Mouse (Mus musculus) splenic B cell, adult 2 months (primary cell): ENCODE data around the gene Serinc2.
A peak's percentile ranks its signal among the peaks of the same experiment; 100 is the strongest.

Experiments used
- DNase-seq: peaks from one replicate; pipeline ENCODE4 v3.0.0-alpha.2; 2011; ENCODE audit warnings: low read depth, low spot score
- H3K27me3 ChIP-seq: 2 replicates; pipeline ENCODE4 v1.6.1; 2012; ENCODE audit warnings: mild to moderate bottlenecking, low read length, moderate library complexity, mixed read lengths; ENCODE audit not compliant: control insufficient read depth, poor library complexity, insufficient read depth, severe bottlenecking
- H3K36me3 ChIP-seq: 2 replicates; pipeline ENCODE4 v1.6.1; 2012; ENCODE audit warnings: mild to moderate bottlenecking, low read length, moderate library complexity, mixed read lengths; ENCODE audit not compliant: control insufficient read depth, poor library complexity, insufficient read depth, severe bottlenecking

Serinc2 gene

DNA sequence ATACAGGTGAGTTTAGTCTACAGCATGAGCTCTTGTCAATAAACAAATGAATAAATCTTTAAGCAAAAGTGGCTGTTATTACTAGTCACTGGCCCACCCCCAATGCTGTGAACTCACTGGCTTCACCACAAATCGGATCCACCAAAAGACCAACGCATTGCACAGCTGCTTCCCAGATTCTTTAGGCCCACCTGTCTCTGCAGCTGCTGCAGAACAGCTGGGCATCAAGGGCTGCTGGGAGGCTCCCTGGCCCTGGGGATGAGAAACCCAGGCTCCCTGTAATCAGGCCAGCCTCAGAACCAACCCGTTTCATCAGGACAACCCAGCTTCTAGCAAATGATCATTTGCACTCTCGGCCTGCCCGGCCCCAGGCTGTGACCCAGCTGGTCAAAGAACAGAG is 3.9 kb upstream of the Serinc2 start:
- no peak for DNase-seq
- no peaks in the 10 kb centered on the region for H3K27me3 ChIP-seq

DNA sequence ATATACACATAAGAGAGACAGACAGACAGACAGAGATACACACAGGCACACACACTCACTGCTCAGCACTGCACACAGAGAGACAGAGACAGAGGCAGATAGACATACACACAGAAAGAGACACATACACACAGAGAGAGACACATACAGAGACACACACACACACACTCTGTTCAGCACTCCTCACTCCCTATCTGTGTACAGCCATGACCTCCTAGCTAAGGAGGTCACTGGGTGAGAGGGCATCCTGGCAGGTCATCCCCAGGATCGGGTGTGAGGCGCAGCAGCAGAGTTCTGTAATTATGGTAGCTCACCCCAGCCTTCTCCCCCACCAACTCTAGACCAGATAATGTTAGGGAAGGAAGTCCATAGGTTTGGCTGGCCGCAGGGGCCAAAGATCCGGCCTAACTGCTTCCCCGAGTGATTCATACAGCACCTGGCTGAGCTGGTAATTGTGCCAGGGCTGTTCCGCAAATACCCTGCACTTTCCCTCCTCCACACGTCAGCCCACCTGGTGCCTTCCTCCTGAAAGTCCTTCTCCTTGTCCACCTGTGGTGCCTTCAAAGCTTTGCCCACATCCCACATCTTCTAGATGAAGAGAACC is 2.3 kb downstream of the Serinc2 start:
- no peaks in the 10 kb centered on the region for H3K27me3 ChIP-seq
- no peak for DNase-seq
- H3K36me3 ChIP-seq, result no peaks in the 10 kb centered on the region

More for the DNA sequence above, 3.9 kb upstream of the Serinc2 start:
- no peaks in the 10 kb centered on the region for H3K36me3 ChIP-seq

DNA sequence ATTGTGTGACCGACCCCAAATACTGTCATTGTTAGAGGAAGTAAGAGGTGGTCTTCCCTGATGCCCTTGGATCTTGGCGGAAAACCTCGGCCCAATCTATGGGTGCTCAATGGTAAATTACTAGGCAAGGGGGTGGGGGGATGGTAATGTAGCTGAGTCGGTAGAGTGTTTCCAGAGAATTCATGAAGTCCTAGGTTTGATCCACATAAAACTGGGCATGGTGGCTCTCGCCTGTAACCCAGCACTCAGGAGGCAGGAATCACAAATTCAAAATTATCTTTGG is 3.2 kb downstream of the Serinc2 start:
- no peaks in the 10 kb centered on the region for H3K27me3 ChIP-seq
- DNase-seq, result no peak

DNA sequence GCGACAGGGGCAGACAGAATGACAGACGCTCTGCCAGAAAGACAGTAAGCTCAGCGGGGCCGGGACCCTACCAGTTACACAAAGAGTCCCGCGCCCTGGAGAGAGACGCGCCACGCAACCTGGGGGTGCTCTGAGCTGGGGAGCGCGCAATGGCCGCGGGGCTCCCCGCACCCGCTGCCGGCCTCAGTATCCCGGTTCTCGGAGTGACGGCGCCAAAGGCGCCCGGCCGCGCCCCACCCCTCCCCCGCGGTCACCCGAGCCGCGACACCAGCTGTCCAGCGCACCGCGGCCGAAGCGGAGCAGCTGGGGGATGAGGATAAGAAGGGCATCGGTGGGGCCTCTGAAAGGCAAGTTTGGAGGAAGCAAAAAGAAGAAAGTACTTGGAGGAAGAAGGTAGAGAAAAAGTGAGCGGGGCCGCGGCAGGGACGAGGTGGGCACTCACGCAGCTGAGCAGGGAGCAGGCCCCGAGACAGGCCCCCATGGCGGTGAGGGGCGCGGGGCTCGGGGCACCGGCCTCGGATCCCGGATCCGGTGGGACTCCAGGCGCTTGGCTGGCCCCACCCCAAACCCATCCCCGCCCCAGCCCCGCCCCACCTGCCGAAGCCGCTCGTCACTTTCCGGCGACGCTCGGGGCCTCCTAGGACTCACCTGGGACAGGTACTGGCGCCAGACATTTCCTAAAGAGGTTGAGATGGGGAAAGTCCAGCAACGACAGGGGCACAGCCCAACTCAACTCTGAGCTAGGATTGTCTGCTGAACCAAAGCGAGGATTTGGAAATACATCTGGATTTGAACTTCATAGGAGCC is 3.8 kb downstream of the Serinc2 start:
- DNase-seq, result no peak
- Histone ChIP-seq H3K36me3 (no peaks in the 10 kb centered on the region), H3K27me3 (no peaks in the 10 kb centered on the region)

More for the DNA sequence above, 3.2 kb downstream of the Serinc2 start:
- no peaks in the 10 kb centered on the region for H3K36me3 ChIP-seq

DNA sequence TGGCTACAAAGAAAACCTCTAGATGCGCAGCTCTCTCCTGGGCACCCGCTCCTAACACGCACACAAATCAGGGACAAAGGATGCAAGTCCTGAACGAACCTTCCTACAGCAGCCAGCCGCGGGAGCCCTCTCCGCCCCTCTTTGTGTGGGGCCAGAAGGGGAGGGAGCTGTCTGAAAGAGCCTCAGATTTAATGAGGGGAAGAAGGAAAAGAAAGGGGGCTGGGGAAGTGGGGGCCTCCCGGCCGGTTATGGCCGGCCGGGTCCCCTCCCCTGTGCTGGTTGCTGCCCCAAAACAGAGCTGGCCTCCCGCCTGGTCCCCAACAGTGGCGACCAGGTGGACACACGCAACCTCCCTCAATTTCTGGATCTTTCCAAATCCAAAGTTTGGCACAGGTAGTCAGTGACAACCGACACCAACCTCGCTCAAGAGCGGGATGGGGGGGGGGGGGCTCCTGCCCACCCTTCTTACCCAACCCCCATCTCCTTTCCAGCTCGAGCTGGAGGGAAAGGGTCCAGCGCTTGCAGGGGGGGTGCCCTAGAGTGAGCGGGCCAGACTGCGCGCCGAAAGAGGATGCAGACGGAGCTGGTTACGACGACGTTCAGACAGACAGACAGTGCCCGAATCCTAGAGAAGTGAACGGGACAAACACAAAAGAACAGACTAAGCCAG is 4.5 kb downstream of the Serinc2 start:
- DNase-seq, result no peak
- Histone ChIP-seq H3K36me3 (no peaks in the 10 kb centered on the region), H3K27me3 (no peaks in the 10 kb centered on the region)

DNA sequence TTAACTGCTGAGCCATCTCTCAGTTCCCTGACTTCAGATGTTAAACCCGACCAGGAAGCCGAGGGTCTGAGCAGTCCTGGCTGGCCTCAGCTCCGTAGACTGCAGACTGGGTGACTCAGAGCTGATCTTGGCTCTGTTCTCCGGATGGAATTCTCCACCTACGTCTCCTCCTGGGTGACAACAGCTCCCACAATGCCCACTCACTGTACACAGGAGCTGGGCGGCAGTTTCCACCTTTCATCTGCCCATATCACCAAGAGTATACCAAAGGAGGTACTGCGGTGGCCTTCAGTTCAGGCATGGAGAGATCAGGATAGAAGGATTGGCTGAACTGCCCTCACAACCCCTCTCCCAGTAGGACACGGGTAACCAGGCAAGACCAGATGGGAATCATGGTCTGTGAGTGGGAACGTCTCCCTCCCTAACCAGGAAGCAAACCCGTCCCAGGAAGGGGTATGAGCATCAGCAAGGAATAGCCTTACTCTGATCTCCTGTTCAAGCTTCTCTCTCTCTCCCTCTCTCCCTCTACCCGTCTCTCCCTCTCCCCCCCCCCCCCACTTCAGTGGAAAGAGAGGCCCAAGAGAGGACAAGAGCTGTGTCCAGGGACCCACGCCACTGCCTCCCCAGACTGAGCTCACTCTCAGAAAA is 5.2 kb downstream of the Serinc2 start:
- no peak for DNase-seq
- H3K36me3 ChIP-seq, result no peaks in the 10 kb centered on the region
- no peaks in the 10 kb centered on the region for H3K27me3 ChIP-seq

DNA sequence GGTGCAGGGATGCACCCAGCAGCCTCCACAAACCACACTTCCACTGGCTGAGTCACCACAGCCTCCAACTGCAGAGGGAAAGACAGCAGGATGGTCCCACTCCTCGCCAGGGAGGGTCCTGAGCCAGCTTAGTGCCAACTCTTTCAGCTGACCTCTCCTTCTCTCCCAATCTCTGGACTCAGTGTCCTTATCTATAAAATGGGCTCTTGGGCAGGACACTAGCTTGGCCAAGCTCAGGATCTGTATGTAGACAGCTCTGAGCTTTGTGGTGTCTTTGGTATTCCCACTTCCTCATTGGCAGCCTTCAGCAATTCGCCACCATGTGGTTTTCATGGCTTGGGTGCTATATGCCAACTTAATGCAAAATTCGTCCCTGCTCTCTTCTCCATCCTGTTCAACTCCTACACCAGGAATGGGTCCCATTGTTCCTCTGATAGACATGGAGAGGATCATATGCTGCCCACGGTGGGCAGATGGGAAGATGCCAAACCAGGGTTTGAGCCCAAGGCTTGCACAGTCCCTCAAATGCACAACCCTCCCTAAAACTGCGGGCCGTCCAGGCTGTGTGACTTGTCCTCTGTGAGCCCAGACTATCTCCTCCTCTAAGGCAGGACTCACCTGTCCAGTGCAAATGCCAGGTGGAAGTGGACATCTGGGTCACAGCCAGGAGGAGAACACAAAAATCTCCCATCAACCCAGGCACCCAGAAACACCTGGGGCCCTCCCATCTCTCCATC is 8.2 kb downstream of the Serinc2 start:
- Histone ChIP-seq H3K36me3 (no peaks in the 10 kb centered on the region), H3K27me3 (no peaks in the 10 kb centered on the region)
- DNase-seq, result no peak

DNA sequence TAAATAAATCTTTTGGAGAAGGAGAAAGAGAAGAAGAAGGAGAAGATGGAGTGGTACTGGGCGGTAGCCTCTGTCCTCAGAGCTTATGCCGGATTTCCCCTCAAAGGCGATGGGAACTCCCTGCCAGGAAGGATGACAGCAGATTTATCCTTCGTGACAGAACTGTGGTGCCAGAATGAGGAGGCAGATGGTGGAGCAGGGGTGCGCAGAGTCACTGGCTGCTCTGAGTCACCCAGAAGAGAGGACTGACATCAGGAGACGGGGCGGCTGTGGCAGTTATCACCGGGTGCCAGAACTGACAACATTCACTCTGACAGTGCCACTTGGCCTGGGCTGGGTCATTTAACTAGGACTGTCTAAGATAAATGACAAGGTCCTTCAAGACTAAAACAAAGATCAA is 8.9 kb downstream of the Serinc2 start:
- DNase-seq, result no peak
- no peaks in the 10 kb centered on the region for H3K27me3 ChIP-seq

DNA sequence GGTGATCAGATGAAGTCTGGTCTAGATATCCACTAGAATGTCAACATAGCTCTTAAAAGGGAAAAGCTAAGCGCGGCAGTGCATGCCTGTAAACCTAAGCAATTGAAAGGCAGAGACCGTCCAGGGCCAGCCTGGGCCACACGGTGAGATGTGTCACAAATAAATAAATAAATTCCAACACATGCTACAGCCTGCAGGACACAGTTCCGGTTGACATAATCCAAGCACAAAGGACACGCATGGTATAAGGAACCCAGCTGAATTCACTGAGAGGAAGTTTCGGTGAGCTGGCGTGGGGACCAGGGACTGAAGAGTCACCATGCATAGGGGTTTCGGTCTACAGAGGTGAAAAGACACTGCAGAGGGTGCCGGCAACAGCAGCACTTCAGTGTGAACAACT is 10.3 kb downstream of the Serinc2 start:
- no peaks in the 10 kb centered on the region for H3K36me3 ChIP-seq
- DNase-seq, result no peak
- H3K27me3 ChIP-seq, result no peaks in the 10 kb centered on the region

More for the DNA sequence above, 8.9 kb downstream of the Serinc2 start:
- H3K36me3 ChIP-seq, result no peaks in the 10 kb centered on the region

DNA sequence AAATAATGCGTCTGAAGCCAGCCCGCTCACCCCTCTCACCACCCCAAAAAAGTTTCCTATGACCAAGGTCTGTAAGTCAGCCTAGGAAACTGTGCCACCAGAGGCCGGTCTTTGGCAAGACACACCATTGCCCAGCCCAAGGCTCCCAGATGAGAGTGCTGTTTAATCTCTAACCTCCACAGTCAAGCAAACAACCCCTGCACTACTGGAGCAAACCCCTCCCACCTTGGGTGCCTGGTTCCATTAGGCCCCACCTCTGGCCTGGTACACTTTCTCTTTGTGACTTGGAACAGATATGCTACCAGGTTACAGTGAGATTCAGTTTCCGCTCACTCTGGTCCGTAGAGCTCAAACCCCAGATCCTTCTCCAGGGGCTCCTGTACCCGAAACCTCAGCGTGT is 11.9 kb downstream of the Serinc2 start:
- no peak for DNase-seq
- Histone ChIP-seq H3K27me3 (no peaks in the 10 kb centered on the region), H3K36me3 (no peaks in the 10 kb centered on the region)

DNA sequence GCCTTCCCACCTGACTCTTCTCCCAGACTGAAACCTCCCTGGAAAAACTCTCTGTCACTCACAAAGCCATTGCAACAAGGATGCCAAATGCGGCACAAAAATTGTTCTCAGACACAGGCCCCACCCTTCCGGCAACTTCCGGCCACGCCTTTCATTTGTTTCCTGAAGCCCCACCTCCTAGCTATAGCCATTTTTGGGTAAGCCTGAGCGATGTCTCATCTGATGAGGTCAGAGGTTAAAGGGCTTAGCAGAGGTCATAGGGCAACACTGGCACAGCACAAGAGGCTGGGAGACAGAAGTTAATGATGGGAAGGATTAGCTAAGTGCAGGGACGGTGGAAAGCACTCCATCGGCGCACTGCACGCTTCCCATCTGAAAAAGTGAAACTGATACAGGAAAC is 12.4 kb downstream of the Serinc2 start:
- Histone ChIP-seq H3K27me3 (no peaks in the 10 kb centered on the region), H3K36me3 (no peaks in the 10 kb centered on the region)
- no peak for DNase-seq

DNA sequence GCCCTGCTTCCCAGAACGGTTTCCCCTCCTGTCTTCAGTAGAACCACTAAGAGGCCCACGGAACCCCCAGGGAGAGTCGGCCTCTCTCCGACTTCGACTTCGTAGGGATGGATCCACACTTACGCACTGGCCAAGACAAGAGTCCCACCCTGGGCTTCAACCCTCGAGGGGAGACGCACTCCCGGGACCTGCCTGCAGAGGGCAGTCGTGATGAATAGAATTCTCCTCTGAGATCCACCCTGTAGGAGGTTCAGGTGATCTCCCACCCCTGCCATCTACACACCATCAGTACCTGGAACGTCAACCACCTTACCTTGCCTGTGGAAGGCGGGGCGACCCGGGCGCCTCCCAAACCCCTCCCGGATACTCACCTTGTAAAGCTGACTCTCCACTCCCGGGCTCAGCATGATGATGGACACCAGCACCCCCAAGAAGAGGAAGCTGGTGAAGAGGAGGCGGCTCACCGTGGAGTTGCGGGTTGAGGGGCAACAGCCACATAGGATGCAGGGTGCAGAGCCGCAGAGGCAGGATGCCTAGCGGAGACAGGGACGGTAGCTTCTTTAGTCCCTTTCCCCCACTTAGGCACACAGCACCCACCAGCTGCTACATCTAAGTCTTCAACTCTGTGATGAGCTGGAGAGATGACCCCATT is 14.2 kb downstream of the Serinc2 start:
- DNase-seq, result peak; percentile 61
- Histone ChIP-seq H3K27me3 (no peaks in the 10 kb centered on the region), H3K36me3 (no peaks in the 10 kb centered on the region)

DNA sequence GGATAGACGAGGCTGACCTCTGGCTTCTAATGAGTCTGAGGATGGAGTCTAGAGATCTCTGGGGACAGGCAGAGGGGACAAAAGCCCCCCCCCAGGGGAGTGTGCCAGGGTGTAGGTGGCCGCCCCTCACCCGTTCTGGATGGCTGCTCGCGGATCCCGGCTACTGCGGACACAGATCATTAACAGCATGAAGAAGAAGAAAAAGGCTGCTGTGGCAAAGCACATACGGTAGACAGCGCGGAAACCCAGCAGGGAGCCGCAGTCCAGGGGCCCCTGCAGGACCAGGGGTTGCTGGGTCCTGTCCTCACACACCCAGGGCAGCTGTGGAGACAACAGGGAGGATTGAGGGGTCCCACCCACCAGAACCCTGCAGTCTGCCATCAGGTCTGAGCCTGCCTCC is 14.9 kb downstream of the Serinc2 start:
- Histone ChIP-seq H3K27me3 (no peaks in the 10 kb centered on the region), H3K36me3 (no peaks in the 10 kb centered on the region)
- no peak for DNase-seq

DNA sequence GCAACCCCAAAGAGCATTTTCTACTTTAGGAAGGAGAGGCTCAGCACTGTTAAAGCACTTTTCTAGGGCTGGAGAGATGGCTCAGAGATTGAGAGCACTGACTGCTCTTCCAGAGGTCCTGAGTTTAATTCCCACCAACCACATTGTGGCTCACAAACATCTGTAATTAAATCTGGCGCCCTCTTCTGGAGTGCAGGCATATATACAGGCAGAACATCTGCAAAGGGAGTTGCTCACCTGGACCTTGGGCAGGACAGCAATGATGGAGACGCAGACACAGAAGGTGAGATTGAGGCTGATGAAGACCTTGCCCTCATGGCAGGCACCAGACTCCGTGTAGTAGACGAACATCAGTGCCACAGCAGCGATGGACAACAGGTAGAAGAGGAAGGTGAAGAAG is 18.6 kb downstream of the Serinc2 start:
- Histone ChIP-seq H3K27me3 (no peaks in the 10 kb centered on the region), H3K36me3 (no peaks in the 10 kb centered on the region)
- DNase-seq, result no peak
